Mouse (Mus musculus) heart, adult 2 months (tissue): ENCODE data around the gene Fgfr2.

ENCODE experiments used
- CTCF ChIP-seq: fragments of 200-600 bp; IDR thresholded peaks from 2 replicates; pipeline ENCODE4 v1.8.1; 2022; ENCODE audit warnings: antibody characterized with exemption, mild to moderate bottlenecking, moderate library complexity
- EP300 ChIP-seq: fragments of 200-500 bp; IDR thresholded peaks from 2 replicates; pipeline ENCODE4 v1.6.1; 2011; ENCODE audit warnings: low read depth, low read length, control low read depth; ENCODE audit not compliant: insufficient read depth
- POLR2A ChIP-seq: fragments of 200-500 bp; IDR thresholded peaks from 2 replicates; pipeline ENCODE4 v1.6.1; 2011; ENCODE audit warnings: mild to moderate bottlenecking, low read depth, low read length, control low read depth; ENCODE audit not compliant: insufficient read depth

DNA sequence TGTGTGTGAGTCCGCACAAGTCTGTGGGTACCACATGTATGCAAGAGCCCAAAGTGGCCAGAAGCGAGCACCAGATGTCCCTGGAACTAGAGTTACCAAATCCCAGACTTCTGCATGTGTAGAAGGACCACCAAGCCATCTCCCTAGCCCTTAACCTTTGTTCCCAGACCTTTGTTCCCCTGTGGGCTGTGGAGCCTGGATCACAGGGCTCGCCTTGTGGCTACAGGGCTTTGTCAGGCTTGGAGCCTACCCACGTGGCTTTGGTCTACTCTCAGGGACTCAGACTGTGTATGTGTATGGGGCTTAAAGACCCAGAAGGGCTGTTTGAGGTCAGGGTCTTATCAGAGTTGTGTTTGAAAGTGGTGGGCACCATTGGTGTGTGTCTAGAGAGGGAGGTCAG, 2434.5 kb downstream of the Fgfr2 start:
- no peak for TF ChIP-seq EP300
- no peak for TF ChIP-seq CTCF
- TF ChIP-seq POLR2A = no peak
